In genomic region chr4:44094475-44094874, GRCm38 (mm10) we compare ENCODE assay signal across 22 mouse cellular contexts. TPM values are rescaled to one million over a fixed set of nuclear protein-coding genes. Genes with fewer than 3 reads are reported as not detected.
DNase-seq lines count a peak whose midpoint lies in the region; ATAC-seq lines count a peak whose summit lies in the region.
"Had no signal": no experiment of that assay in that cellular context is flagged by ENCODE, and none has a peak within 500 bp of the region (broad histone marks: within the 10 kb centered on the region; RNA-seq: fewer than 3 reads in every experiment).

No protein-coding gene starts in this region.

- H3K4me3 ChIP-seq in heart, embryonic 10.5 days: no peak overlapping the region
- H3K4me3 ChIP-seq in midbrain, embryonic 11.5 days (ENCODE audit: low read depth, low read length): no peak overlapping the region
- no peak overlapping the region for H3K4me3 ChIP-seq in midbrain, embryonic 16.5 days (ENCODE audit: low read depth, low read length)
- H3K4me3 ChIP-seq in stomach, embryonic 16.5 days (replicated peaks; ENCODE audit: low read length): no peak overlapping the region
- H3K4me3 ChIP-seq in forebrain, embryonic 11.5 days (ENCODE audit: low read depth, low read length): no peak overlapping the region
- H3K4me3 ChIP-seq: forebrain, embryonic 12.5 days; forebrain, embryonic 15.5 days; heart, adult 2 months; hindbrain, embryonic 12.5 days; hindbrain, embryonic 15.5 days had no signal

- no peak overlapping the region for H3K4me2 ChIP-seq in midbrain, embryonic 11.5 days
- no peak overlapping the region for H3K4me2 ChIP-seq in midbrain, embryonic 16.5 days (ENCODE audit: low read length)
- H3K4me2 ChIP-seq in stomach, embryonic 16.5 days (ENCODE audit: low read depth, low read length): no peak overlapping the region
- no peak overlapping the region for H3K4me2 ChIP-seq in forebrain, embryonic 11.5 days (ENCODE audit: low read depth, low read length, severe bottlenecking)
- H3K4me2 ChIP-seq: forebrain, embryonic 12.5 days; forebrain, embryonic 15.5 days; heart, embryonic 11.5 days; hindbrain, embryonic 12.5 days; hindbrain, embryonic 15.5 days had no signal

- H3K4me1 ChIP-seq in heart, embryonic 10.5 days: peaks cover 42% of the 10 kb centered on the region
- H3K4me1 ChIP-seq in midbrain, embryonic 11.5 days (ENCODE audit: control insufficient read depth, insufficient read depth, low read length): no peaks in the 10 kb centered on the region
- no peaks in the 10 kb centered on the region for H3K4me1 ChIP-seq in midbrain, embryonic 16.5 days (ENCODE audit: control insufficient read depth, insufficient read depth, low read length)
- no peaks in the 10 kb centered on the region for H3K4me1 ChIP-seq in stomach, embryonic 16.5 days (ENCODE audit: control insufficient read depth, insufficient read depth, low read length)
- no peaks in the 10 kb centered on the region for H3K4me1 ChIP-seq in forebrain, embryonic 11.5 days (replicated peaks; ENCODE audit: control insufficient read depth, insufficient read depth, low read length)
- H3K4me1 ChIP-seq: forebrain, embryonic 12.5 days; forebrain, embryonic 15.5 days; hindbrain, embryonic 12.5 days; hindbrain, embryonic 15.5 days had no signal

- H3K36me3 ChIP-seq in heart, embryonic 10.5 days: no peaks in the 10 kb centered on the region
- H3K36me3 ChIP-seq in midbrain, embryonic 11.5 days (ENCODE audit: control insufficient read depth, insufficient read depth, low read length): no peaks in the 10 kb centered on the region
- H3K36me3 ChIP-seq in midbrain, embryonic 16.5 days (ENCODE audit: control insufficient read depth, insufficient read depth, low read length): no peaks in the 10 kb centered on the region
- H3K36me3 ChIP-seq in stomach, embryonic 16.5 days (ENCODE audit: control insufficient read depth, insufficient read depth, low read length): no peaks in the 10 kb centered on the region
- H3K36me3 ChIP-seq in forebrain, embryonic 11.5 days (ENCODE audit: control insufficient read depth, insufficient read depth, low read length): no peaks in the 10 kb centered on the region
- H3K36me3 ChIP-seq: forebrain, embryonic 12.5 days; forebrain, embryonic 15.5 days; hindbrain, embryonic 12.5 days; hindbrain, embryonic 15.5 days had no signal

- no peaks in the 10 kb centered on the region for H3K9me3 ChIP-seq in heart, embryonic 10.5 days
- no peaks in the 10 kb centered on the region for H3K9me3 ChIP-seq in midbrain, embryonic 11.5 days (ENCODE audit: control insufficient read depth, low read length)
- no peaks in the 10 kb centered on the region for H3K9me3 ChIP-seq in midbrain, embryonic 16.5 days (replicated peaks; ENCODE audit: control insufficient read depth, low read length, poor library complexity, severe bottlenecking)
- H3K9me3 ChIP-seq in stomach, embryonic 16.5 days (replicated peaks; ENCODE audit: control insufficient read depth, low read length): no peaks in the 10 kb centered on the region
- H3K9me3 ChIP-seq in forebrain, embryonic 11.5 days (ENCODE audit: control insufficient read depth, low read length): no peaks in the 10 kb centered on the region
- H3K9me3 ChIP-seq: forebrain, embryonic 12.5 days; forebrain, embryonic 15.5 days; hindbrain, embryonic 12.5 days; hindbrain, embryonic 15.5 days had no signal

- no peak for DNase-seq in heart, embryonic 10.5 days (ENCODE audit: low spot score)
- DNase-seq in heart, adult 18-20 months: no peak
- peak; percentile 61 for DNase-seq in midbrain, embryonic 11.5 days (ENCODE audit: low spot score, missing footprints)
- DNase-seq in NIH3T3 (ENCODE audit: low read depth): peak; percentile 60
- no peak for DNase-seq in forebrain, embryonic 11.5 days (ENCODE audit: low spot score)
- no peak for DNase-seq in kidney, postnatal 4 days
- DNase-seq: adrenal gland, adult 8-10 months; adrenal gland, postnatal 25 days; cerebellum, adult 11-12 months; cerebellum, adult 8-10 months; cerebellum, postnatal 14 days; gastrocnemius, postnatal 25 days; heart, adult 2 months had no signal

- no peak for ATAC-seq in midbrain, embryonic 11.5 days (ENCODE audit: low FRiP score)
- no peak for ATAC-seq in midbrain, embryonic 16.5 days
- ATAC-seq in stomach, embryonic 16.5 days (ENCODE audit: insufficient read depth, low FRiP score): peak; percentile 62; the same call in 1 of the 2 replicates
- no peak for ATAC-seq in forebrain, embryonic 11.5 days (replicated peaks; ENCODE audit: low FRiP score)
- ATAC-seq: activated CD4-positive, CD25-positive, alpha-beta regulatory T cell, adult 4 months; CD4-positive, CD25-positive, alpha-beta regulatory T cell, adult 4 months; forebrain, embryonic 15.5 days had no signal

- 88% methylated on average over 4 of the region's 4 CpGs for WGBS in heart, embryonic 10.5 days
- WGBS in midbrain, embryonic 11.5 days: 86% methylated on average over 4 of the region's 4 CpGs
- WGBS in midbrain, embryonic 16.5 days: 91% methylated on average over 4 of the region's 4 CpGs
- 75% methylated on average over 4 of the region's 4 CpGs for WGBS in stomach, embryonic 16.5 days
- 80% methylated on average over 4 of the region's 4 CpGs for WGBS in forebrain, embryonic 11.5 days

- no peak overlapping the region for H3K9ac ChIP-seq in midbrain, embryonic 11.5 days (ENCODE audit: low read length)
- H3K9ac ChIP-seq in midbrain, embryonic 16.5 days (ENCODE audit: low read depth, low read length): no peak overlapping the region
- H3K9ac ChIP-seq in stomach, embryonic 16.5 days (ENCODE audit: low read length): no peak overlapping the region
- H3K9ac ChIP-seq in forebrain, embryonic 11.5 days (ENCODE audit: low read length): no peak overlapping the region
- H3K9ac ChIP-seq: forebrain, embryonic 12.5 days; forebrain, embryonic 15.5 days; hindbrain, embryonic 12.5 days; hindbrain, embryonic 15.5 days had no signal

- H3K27me3 ChIP-seq in heart, embryonic 10.5 days (ENCODE audit: insufficient read depth, poor library complexity, severe bottlenecking): no peaks in the 10 kb centered on the region
- H3K27me3 ChIP-seq in midbrain, embryonic 11.5 days (ENCODE audit: control insufficient read depth, insufficient read depth, low read length): no peaks in the 10 kb centered on the region
- H3K27me3 ChIP-seq in midbrain, embryonic 16.5 days (ENCODE audit: control insufficient read depth, insufficient read depth, low read depth, low read length): no peaks in the 10 kb centered on the region
- no peaks in the 10 kb centered on the region for H3K27me3 ChIP-seq in stomach, embryonic 16.5 days (ENCODE audit: control insufficient read depth, insufficient read depth, low read length)
- H3K27me3 ChIP-seq in forebrain, embryonic 11.5 days (ENCODE audit: control insufficient read depth, insufficient read depth, low read length): no peaks in the 10 kb centered on the region
- H3K27me3 ChIP-seq: forebrain, embryonic 15.5 days; hindbrain, embryonic 12.5 days; hindbrain, embryonic 15.5 days had no signal

- peak overlapping the region; percentile 6; the same call in 1 of the 2 replicates for H3K27ac ChIP-seq in heart, embryonic 10.5 days
- H3K27ac ChIP-seq in midbrain, embryonic 11.5 days (ENCODE audit: low read depth, low read length): no peak overlapping the region
- H3K27ac ChIP-seq in midbrain, embryonic 16.5 days (ENCODE audit: low read length): no peak overlapping the region
- peak overlapping the region; percentile 38; the same call in 1 of the 2 replicates for H3K27ac ChIP-seq in stomach, embryonic 16.5 days (ENCODE audit: low read length)
- H3K27ac ChIP-seq in forebrain, embryonic 11.5 days (ENCODE audit: low read depth, low read length): no peak overlapping the region
- H3K27ac ChIP-seq: forebrain, embryonic 12.5 days; forebrain, embryonic 15.5 days; heart, adult 2 months; hindbrain, embryonic 12.5 days; hindbrain, embryonic 15.5 days had no signal

RNA-seq across cellular contexts. Expression of gene Gne, which starts 10.5 kb away (rescaled TPM):
- polyA plus RNA-seq in heart, embryonic 10.5 days (2016; fragmentation: Nextera tagmentation; extraction: Ambion mirVana): 27.8 and 38.6 TPM in 2 replicates
- total RNA-seq in heart, adult 18-20 months (2021): 10 to 100 TPM; 29.2 to 32.6 TPM
- polyA plus RNA-seq in midbrain, embryonic 11.5 days (2014; fragmentation: Nextera tagmentation; extraction: Ambion mirVana): 15.1 and 18.1 TPM in 2 replicates
- polyA plus RNA-seq in midbrain, embryonic 16.5 days (2015; fragmentation: Nextera tagmentation; extraction: Ambion mirVana): 29.9 TPM in 2 replicates
- polyA plus RNA-seq in stomach, embryonic 16.5 days (2015; fragmentation: Nextera tagmentation; extraction: Ambion mirVana): 30.0 and 33.1 TPM in 2 replicates
- 18.8 and 20.8 TPM in 2 replicates for polyA plus RNA-seq in forebrain, embryonic 11.5 days (2014; fragmentation: Nextera tagmentation; extraction: Ambion mirVana)

Comparison
In these comparisons a context has a peak if more than half of its experiments do, and no peak if none do; other contexts are left out.
1. DNase-seq: peak in midbrain, embryonic 11.5 days (single experiment) and NIH3T3 (single experiment); none in heart, embryonic 10.5 days (single experiment), heart, adult 18-20 months (0 of 2), forebrain, embryonic 11.5 days (single experiment) and kidney, postnatal 4 days (0 of 2).
2. H3K27ac ChIP-seq: peak in heart, embryonic 10.5 days (single experiment) and stomach, embryonic 16.5 days (single experiment); none in midbrain, embryonic 11.5 days (single experiment), midbrain, embryonic 16.5 days (single experiment) and forebrain, embryonic 11.5 days (single experiment).